Mouse (Mus musculus): ENCODE measurements around the gene Socs7.

- TF ChIP-seq CTCF (IDR thresholded peaks at IDR 0.05; ENCODE audit: low read depth, low read length) (no peak), POLR2A (IDR thresholded peaks at IDR 0.05; ENCODE audit: borderline replicate concordance, low read depth, low read length) (no peak; the same call in 1 of the 2 replicates)
Measured at GRCm38 (mm10) chr11:97361948-97362648, at the start of gene Socs7.
